Mouse (Mus musculus) G1E (cell line): ENCODE data around the gene Catsper2. TPM values are rescaled to one million over a fixed set of nuclear protein-coding genes. Genes with fewer than 3 reads are reported as not detected.

Experiments used
- ATAC-seq: 2 replicates; pipeline ENCODE4 v1.8.0; 2016; ENCODE audit warnings: mild to moderate bottlenecking; ENCODE audit not compliant: insufficient number of reproducible peaks, poor library complexity, low FRiP score, severe bottlenecking; ENCODE audit errors: extremely low read depth
- DNase-seq: peaks from one replicate; pipeline ENCODE4 v3.0.0; 2012; ENCODE audit warnings: low spot score
- H3K27me3 ChIP-seq: 2 replicates; pipeline ENCODE4 v1.6.1; 2012; ENCODE audit warnings: mild to moderate bottlenecking, low read length, inconsistent platforms; ENCODE audit not compliant: insufficient read depth
- H3K36me3 ChIP-seq: replicated peaks from 2 replicates; pipeline ENCODE3; 2012; ENCODE audit warnings: mild to moderate bottlenecking, inconsistent platforms
- H3K4me1 ChIP-seq: 2 replicates; pipeline ENCODE4 v1.6.1; 2012; ENCODE audit warnings: low read depth, low read length, inconsistent platforms, mixed read lengths; ENCODE audit not compliant: insufficient read depth
- H3K4me3 ChIP-seq: 2 replicates; pipeline ENCODE4 v1.5.1; 2012; ENCODE audit warnings: low read depth, mild to moderate bottlenecking, inconsistent platforms, low read length, moderate library complexity, mixed read lengths
- H3K9me3 ChIP-seq: replicated peaks from 2 replicates; pipeline ENCODE4 v1.6.1; 2012; ENCODE audit warnings: inconsistent platforms
- CTCF ChIP-seq: IDR thresholded peaks from 2 replicates; pipeline ENCODE4 v1.5.1; 2012; ENCODE audit warnings: low read depth, low read length, inconsistent platforms, mixed read lengths
- GATA1 ChIP-seq: IDR thresholded peaks from 2 replicates; pipeline ENCODE4 v1.6.1; 2012; ENCODE audit warnings: borderline replicate concordance, low read length, inconsistent platforms, mixed read lengths
- GATA2 ChIP-seq: IDR thresholded peaks from 2 replicates; pipeline ENCODE4 v1.6.1; 2012; ENCODE audit warnings: low read depth, low read length, inconsistent platforms, borderline replicate concordance
- POLR2AphosphoS5 ChIP-seq: IDR thresholded peaks from 2 replicates; pipeline ENCODE4 v1.6.1; 2012; ENCODE audit warnings: low read depth, low read length, inconsistent platforms; ENCODE audit not compliant: insufficient replicate concordance
- TAL1 ChIP-seq: conservative IDR thresholded peaks from 2 replicates; pipeline ENCODE4 v1.6.1; 2012; ENCODE audit warnings: low read depth, low read length, inconsistent platforms, mixed read lengths
- polyA plus RNA-seq: library from polyadenylated mRNA; stranded (reverse); fragments of >175 nt; gene quantifications from 2 replicates; pipeline ENCODE4 v1.2.3, GENCODE M21; 2012
- total RNA-seq, 2 experiments: library from RNA; stranded (forward) in 1 of 2; stranded (reverse) in 1 of 2; fragments of 200-1000 nt in 1 of 2; fragments of >200 nt in 1 of 2; fragmentation: Nextera tagmentation in 1 of 2; gene quantifications; 2 replicates each; pipeline ENCODE4 v1.2.3; 2014 to 2017

The Catsper2 gene
- total and polyA plus RNA-seq, 3 experiments, result 0.11 to 2.9 (median 0.55) TPM

DNA sequence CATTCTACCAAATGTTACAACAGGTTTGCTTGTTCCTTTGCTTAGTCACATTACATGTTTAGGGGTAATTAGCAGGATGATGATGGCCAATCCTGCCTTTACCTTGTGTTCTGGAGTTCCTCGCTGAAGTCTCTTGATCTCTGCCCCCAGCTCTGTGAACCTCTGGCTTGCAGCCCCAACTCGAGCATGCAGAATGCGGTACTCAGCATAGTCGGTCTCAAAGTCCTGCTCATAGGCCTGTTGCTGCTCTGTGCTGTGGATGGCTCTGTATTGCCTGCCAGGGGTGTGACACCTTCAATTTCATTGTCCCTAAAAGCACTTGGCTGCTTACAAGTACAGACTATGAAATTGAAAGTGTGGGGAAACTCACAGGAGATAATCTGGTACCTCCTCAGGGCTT, 26.2 kb upstream of the Catsper2 start:
- H3K9me3 ChIP-seq, result no peaks in the 10 kb centered on the region
- peaks cover 58% of the 10 kb centered on the region for H3K36me3 ChIP-seq
- no peak for ATAC-seq
- peaks cover 23% of the 10 kb centered on the region for H3K4me1 ChIP-seq
- no peak for TF ChIP-seq GATA1
- no peak for TF ChIP-seq POLR2AphosphoS5
- TF ChIP-seq GATA2, result no peak
- TF ChIP-seq CTCF, result no peak
- TF ChIP-seq TAL1, result no peak
- no peak for DNase-seq
- no peak overlapping the region for H3K4me3 ChIP-seq
- 0 out of 2 replicates have a peak, but pooled peaks cover 2% of the 10 kb centered on the region for H3K27me3 ChIP-seq

- no peaks in the 10 kb centered on the region; the same call in 1 of the 2 replicates for H3K4me1 ChIP-seq
- no peaks in the 10 kb centered on the region for H3K9me3 ChIP-seq
- TF ChIP-seq GATA2, result no peak
- TF ChIP-seq CTCF, result 0 out of 2 replicates have a peak, but pooled peaks have one; percentile 30
- no peaks in the 10 kb centered on the region for H3K27me3 ChIP-seq
- DNase-seq (peak; percentile 22), ATAC-seq (no peak)
- H3K36me3 ChIP-seq, result peaks cover 90% of the 10 kb centered on the region
- no peak overlapping the region for H3K4me3 ChIP-seq
Measured at GRCm38 (mm10) chr2:121434854-121435253, 21.3 kb upstream of the Catsper2 start.

- Histone ChIP-seq H3K4me1 (no peaks in the 10 kb centered on the region), H3K27me3 (no peaks in the 10 kb centered on the region), H3K4me3 (no peak overlapping the region), H3K9me3 (no peaks in the 10 kb centered on the region), H3K36me3 (peaks cover 90% of the 10 kb centered on the region)
- ATAC-seq, result no peak
- TF ChIP-seq POLR2AphosphoS5 (no peak), CTCF (no peak), GATA2 (no peak), GATA1 (no peak), TAL1 (no peak)
- DNase-seq, result no peak
Measured at GRCm38 (mm10) chr2:121425890-121426289, 12.3 kb upstream of the Catsper2 start.

GRCm38 (mm10) chr2:121423166-121423565, 9.6 kb upstream of the Catsper2 start:
- ATAC-seq, result no peak

GRCm38 (mm10) chr2:121418476-121418875, 4.9 kb upstream of the Catsper2 start:
- Histone ChIP-seq H3K36me3 (peaks cover 67% of the 10 kb centered on the region), H3K4me1 (peaks cover 28% of the 10 kb centered on the region)
- no peak for ATAC-seq

More at GRCm38 (mm10) chr2:121423166-121423565, 9.6 kb upstream of the Catsper2 start:
- H3K36me3 ChIP-seq, result peaks cover 84% of the 10 kb centered on the region
- H3K4me3 ChIP-seq, result no peak overlapping the region
- no peaks in the 10 kb centered on the region for H3K9me3 ChIP-seq
- no peaks in the 10 kb centered on the region for H3K27me3 ChIP-seq
- DNase-seq, result no peak
- H3K4me1 ChIP-seq, result peaks cover 8% of the 10 kb centered on the region; the same call in 1 of the 2 replicates
- TF ChIP-seq POLR2AphosphoS5 (no peak), CTCF (no peak), GATA1 (no peak), TAL1 (no peak), GATA2 (no peak)

GRCm38 (mm10) chr2:121416356-121416755, 2.8 kb upstream of the Catsper2 start:
- Histone ChIP-seq H3K4me1 (peaks cover 43% of the 10 kb centered on the region), H3K4me3 (no peak overlapping the region; the same call in 1 of the 2 replicates), H3K27me3 (no peaks in the 10 kb centered on the region), H3K36me3 (peaks cover 48% of the 10 kb centered on the region), H3K9me3 (no peaks in the 10 kb centered on the region)
- DNase-seq, result no peak
- TF ChIP-seq CTCF (no peak), TAL1 (no peak), POLR2AphosphoS5 (no peak), GATA2 (no peak), GATA1 (no peak)
- no peak for ATAC-seq

More at GRCm38 (mm10) chr2:121418476-121418875, 4.9 kb upstream of the Catsper2 start:
- Histone ChIP-seq H3K9me3 (no peaks in the 10 kb centered on the region), H3K27me3 (no peaks in the 10 kb centered on the region), H3K4me3 (no peak overlapping the region)
- TF ChIP-seq GATA2 (no peak), TAL1 (no peak), GATA1 (no peak), CTCF (no peak), POLR2AphosphoS5 (no peak)
- no peak for DNase-seq

DNA sequence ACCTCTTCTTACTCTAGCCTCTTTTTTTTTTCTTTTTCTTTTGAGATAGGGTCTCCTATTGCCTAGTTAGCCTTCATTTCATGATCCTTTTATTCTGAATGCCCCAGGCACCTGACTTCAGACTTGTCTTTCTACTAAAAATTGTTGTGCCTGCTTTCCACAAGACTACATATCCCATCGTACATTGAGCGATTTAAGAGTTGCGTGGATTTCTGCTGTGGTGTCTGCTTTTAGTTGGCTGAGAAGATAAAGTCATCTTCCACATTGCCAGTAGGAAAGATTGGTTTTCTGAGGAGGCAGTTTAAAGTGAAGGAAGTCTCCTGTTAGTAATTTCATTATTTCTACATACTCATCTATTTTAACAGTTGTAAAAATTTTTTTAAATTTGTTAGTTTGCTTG, 2.0 kb upstream of the Catsper2 start:
- Histone ChIP-seq H3K27me3 (no peaks in the 10 kb centered on the region), H3K4me3 (no peak overlapping the region; the same call in 1 of the 2 replicates), H3K4me1 (peaks cover 42% of the 10 kb centered on the region), H3K36me3 (peaks cover 44% of the 10 kb centered on the region), H3K9me3 (no peaks in the 10 kb centered on the region)
- DNase-seq (no peak), ATAC-seq (no peak)
- TF ChIP-seq GATA2 (no peak), TAL1 (no peak), GATA1 (no peak), CTCF (no peak), POLR2AphosphoS5 (no peak)
